Mouse (Mus musculus) lung, postnatal 0 days (tissue): ENCODE results near the gene Olfr10. TPM values are rescaled to one million over a fixed set of nuclear protein-coding genes. Genes with fewer than 3 reads are reported as not detected.

Experiments used
- ATAC-seq: fragments of 200-750 bp; cut with Nextera tagmentation; 2 replicates; pipeline ENCODE4 v1.8.0; 2017; ENCODE audit warnings: moderate library complexity
- DNase-seq: peaks from one replicate; pipeline ENCODE4 v3.0.0-alpha.2; 2016; ENCODE audit warnings: low spot score
- H3K27ac ChIP-seq: fragments of 300-500 bp; sonication (generic); 2 replicates; pipeline ENCODE4 v1.5.1; 2014; ENCODE audit warnings: antibody characterized with exemption, mild to moderate bottlenecking, low read length, mixed read lengths
- H3K27me3 ChIP-seq: fragments of 300-500 bp; sonication (generic); replicated peaks from 2 replicates; pipeline ENCODE4 v1.6.1; 2014; ENCODE audit warnings: low read length, mixed read lengths; ENCODE audit not compliant: insufficient read depth
- H3K36me3 ChIP-seq: fragments of 300-500 bp; sonication (generic); 2 replicates; pipeline ENCODE4 v1.6.1; 2014; ENCODE audit warnings: low read length, mixed read lengths; ENCODE audit not compliant: insufficient read depth
- H3K4me1 ChIP-seq: fragments of 300-500 bp; sonication (generic); 2 replicates; pipeline ENCODE4 v1.6.1; 2014; ENCODE audit warnings: antibody characterized with exemption, low read depth, low read length, mixed read lengths; ENCODE audit not compliant: insufficient read depth
- H3K4me2 ChIP-seq: fragments of 300-500 bp; sonication (generic); replicated peaks from 2 replicates; pipeline ENCODE4 v1.6.1; 2014; ENCODE audit warnings: low read depth, mild to moderate bottlenecking, low read length, moderate library complexity, mixed read lengths
- H3K4me3 ChIP-seq: fragments of 300-500 bp; sonication (generic); 2 replicates; pipeline ENCODE4 v1.5.1; 2014; ENCODE audit warnings: low read depth, low read length
- H3K9ac ChIP-seq: fragments of 300-500 bp; sonication (generic); replicated peaks from 2 replicates; pipeline ENCODE4 v1.6.1; 2014; ENCODE audit warnings: low read depth, mild to moderate bottlenecking
- H3K9me3 ChIP-seq: fragments of 300-500 bp; sonication (generic); 2 replicates; pipeline ENCODE4 v1.6.1; 2016; ENCODE audit warnings: low read length, mixed read lengths
- CTCF ChIP-seq: IDR thresholded peaks from 2 replicates; pipeline ENCODE4 v1.5.1; 2016; ENCODE audit warnings: antibody characterized with exemption, mild to moderate bottlenecking
- EP300 ChIP-seq: IDR thresholded peaks from 2 replicates; pipeline ENCODE4 v1.6.1; 2016; ENCODE audit warnings: antibody characterized with exemption, mild to moderate bottlenecking, control low read depth
- WGBS: fragments of 180-500 bp; shearing (Covaris S2); extraction: QIAGEN DNeasy Blood & Tissue Kit; methylation state at CpG from one replicate; pipeline ENCODE4 v1.1.7; 2014; 5-methylcytosine and 5-hydroxymethylcytosine counted together
- polyA plus RNA-seq: library from polyadenylated mRNA; unstranded; fragments of >200 nt; fragmentation: Nextera tagmentation; extraction: Ambion mirVana; gene quantifications from 2 replicates; pipeline ENCODE4 v1.2.1, GENCODE M21; 2015

Gene Olfr10
- polyA plus RNA-seq: not detected in 2 replicates

DNA sequence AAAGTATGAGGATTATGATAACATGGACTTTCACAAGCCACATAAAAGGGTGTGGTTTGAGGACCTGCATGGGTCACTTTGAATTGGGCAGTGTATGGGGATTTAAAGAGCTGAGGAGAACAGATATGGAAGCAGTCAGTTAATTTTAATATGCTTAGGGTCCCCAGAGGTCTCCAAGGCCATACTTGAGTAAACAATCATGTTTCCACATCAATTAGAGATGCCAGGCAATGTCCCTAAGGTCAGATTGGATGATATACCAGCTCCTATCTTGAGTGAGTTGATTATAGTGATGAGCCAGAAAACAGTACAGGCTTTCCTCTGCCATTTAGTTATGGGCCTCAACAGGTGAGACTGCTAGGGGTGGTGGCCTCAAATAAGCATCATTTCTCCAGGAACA is at the start of gene Olfr10:
Gene Olfr10, plus strand, starts transcription at position 301 of the 400 bp plus-strand sequence.
- Histone ChIP-seq H3K9me3 (no peaks in the 10 kb centered on the region), H3K4me1 (no peaks in the 10 kb centered on the region), H3K27ac (no peak within 1 kb of the TSS), H3K9ac (no peak within 1 kb of the TSS), H3K27me3 (no peaks in the 10 kb centered on the region), H3K4me2 (no peak within 1 kb of the TSS), H3K4me3 (no peak within 1 kb of the TSS), H3K36me3 (no peaks in the 10 kb centered on the region)
- TF ChIP-seq EP300 (no peak), CTCF (no peak)
- DNase-seq (no peak), ATAC-seq (no peak)

DNA sequence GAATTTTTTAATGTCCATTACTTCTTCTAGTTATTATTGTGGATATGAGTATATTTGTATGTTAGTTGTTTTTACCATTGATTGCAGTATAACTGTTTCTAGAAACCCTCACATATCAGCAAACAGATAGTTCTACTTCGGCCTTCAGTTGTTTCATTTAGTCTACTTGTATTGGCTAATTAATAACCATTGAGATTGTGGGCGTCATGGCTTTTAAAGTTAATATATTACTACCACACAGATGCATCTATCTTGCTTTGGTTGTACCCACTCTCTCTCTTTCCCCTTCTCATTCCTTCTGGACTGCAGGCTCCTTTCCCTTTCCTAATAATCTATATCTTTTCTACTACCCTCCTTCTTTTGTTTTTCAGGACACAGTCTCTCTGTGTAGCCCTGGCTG is 45.2 kb upstream of the Olfr10 start:
- WGBS: 69% methylated on average over 2 of the region's 2 CpGs

DNA sequence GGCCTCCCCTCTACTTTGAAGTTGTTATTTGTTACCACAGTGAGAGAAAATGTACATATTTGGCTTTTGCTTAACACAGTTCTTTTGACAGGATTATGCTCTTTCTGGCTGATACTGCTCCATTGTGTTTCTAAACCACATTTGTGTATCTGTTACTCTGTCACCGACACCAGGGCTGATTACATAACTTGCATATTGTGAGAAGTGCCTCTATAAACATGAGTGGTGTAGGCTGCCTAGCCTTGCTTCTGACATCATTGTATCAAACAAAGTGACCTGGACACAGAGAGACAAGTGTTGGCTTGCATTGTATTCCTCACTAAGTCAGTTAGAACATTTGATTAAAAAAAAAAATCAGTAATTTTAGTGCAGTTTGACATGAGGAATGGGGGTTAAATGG is 44.7 kb upstream of the Olfr10 start:
- H3K36me3 ChIP-seq: peaks cover 22% of the 10 kb centered on the region
- no peak overlapping the region for H3K4me3 ChIP-seq
- TF ChIP-seq EP300 (peak; percentile 20; the same call in 1 of the 2 replicates), CTCF (no peak)
- H3K27ac ChIP-seq: no peak overlapping the region
- 9% methylated on average over 1 of the region's 1 CpGs for WGBS
- ATAC-seq (peak; percentile 33), DNase-seq (peak; percentile 46)
- H3K9me3 ChIP-seq: no peaks in the 10 kb centered on the region
- H3K4me1 ChIP-seq: peaks cover under 1% of the 10 kb centered on the region; the same call in 1 of the 2 replicates
- H3K27me3 ChIP-seq: no peaks in the 10 kb centered on the region
- no peak overlapping the region for H3K9ac ChIP-seq
- H3K4me2 ChIP-seq: no peak overlapping the region

More for the DNA sequence above, 45.2 kb upstream of the Olfr10 start:
- Histone ChIP-seq H3K27me3 (no peaks in the 10 kb centered on the region), H3K4me2 (no peak overlapping the region), H3K4me3 (no peak overlapping the region), H3K4me1 (peaks cover 2% of the 10 kb centered on the region; the same call in 1 of the 2 replicates), H3K9ac (no peak overlapping the region), H3K9me3 (no peaks in the 10 kb centered on the region), H3K36me3 (peaks cover 24% of the 10 kb centered on the region), H3K27ac (no peak overlapping the region)
- ATAC-seq: no peak
- no peak for DNase-seq
- TF ChIP-seq CTCF: no peak
- no peak for TF ChIP-seq EP300

DNA sequence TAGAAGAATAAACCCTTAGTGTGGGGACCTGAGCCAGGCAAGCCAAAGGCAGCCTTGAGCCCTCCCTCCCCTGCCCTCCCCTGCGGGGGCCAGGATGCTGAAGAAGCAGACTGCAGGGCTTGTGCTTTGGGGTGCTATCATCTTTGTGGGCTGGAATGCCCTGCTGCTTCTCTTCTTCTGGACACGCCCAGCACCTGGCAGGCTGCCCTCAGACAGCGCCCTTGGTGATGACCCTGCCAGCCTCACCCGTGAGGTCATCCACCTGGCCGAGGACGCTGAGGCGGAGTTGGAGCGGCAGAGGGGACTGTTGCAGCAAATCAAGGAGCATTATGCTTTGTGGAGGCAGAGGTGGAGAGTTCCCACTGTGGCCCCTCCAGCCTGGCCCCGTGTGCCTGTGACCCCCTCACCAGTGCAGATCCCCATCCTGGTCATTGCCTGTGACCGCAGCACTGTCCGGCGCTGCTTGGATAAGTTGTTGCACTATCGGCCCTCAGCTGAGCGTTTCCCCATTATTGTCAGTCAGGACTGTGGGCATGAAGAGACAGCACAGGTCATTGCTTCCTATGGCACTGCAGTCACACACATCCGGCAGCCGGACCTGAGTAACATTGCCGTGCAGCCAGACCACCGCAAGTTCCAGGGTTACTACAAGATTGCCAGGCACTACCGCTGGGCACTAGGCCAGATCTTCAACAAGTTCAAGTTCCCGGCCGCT is 43.8 kb upstream of the Olfr10 start:
- Histone ChIP-seq H3K4me3 (no peak overlapping the region), H3K36me3 (peaks cover 18% of the 10 kb centered on the region), H3K4me2 (no peak overlapping the region), H3K9ac (no peak overlapping the region), H3K27me3 (no peaks in the 10 kb centered on the region), H3K9me3 (no peaks in the 10 kb centered on the region), H3K4me1 (no peaks in the 10 kb centered on the region; the same call in 1 of the 2 replicates), H3K27ac (0 out of 2 replicates have a peak overlapping the region, but pooled peaks have one; percentile 14)
- WGBS: 78% methylated on average over 21 of the region's 21 CpGs
- DNase-seq: peak; percentile 13
- TF ChIP-seq EP300 (no peak), CTCF (no peak)
- ATAC-seq: peak; percentile 23; the same call in 1 of the 2 replicates

DNA sequence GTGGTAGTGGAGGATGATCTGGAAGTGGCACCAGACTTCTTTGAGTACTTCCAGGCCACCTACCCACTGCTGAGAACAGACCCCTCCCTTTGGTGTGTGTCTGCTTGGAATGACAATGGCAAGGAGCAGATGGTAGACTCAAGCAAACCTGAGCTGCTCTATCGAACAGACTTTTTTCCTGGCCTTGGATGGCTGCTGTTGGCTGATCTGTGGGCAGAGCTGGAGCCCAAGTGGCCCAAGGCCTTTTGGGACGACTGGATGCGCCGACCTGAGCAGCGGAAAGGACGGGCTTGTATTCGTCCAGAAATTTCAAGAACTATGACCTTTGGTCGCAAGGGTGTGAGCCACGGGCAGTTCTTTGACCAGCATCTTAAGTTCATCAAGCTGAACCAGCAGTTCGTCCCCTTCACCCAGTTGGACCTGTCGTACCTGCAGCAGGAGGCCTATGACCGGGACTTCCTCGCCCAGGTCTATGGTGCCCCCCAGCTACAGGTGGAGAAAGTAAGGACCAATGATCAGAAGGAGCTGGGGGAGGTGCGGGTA is 43.2 kb upstream of the Olfr10 start:
- ATAC-seq (no peak), DNase-seq (no peak)
- Histone ChIP-seq H3K36me3 (peaks cover 18% of the 10 kb centered on the region), H3K4me2 (no peak overlapping the region), H3K27me3 (no peaks in the 10 kb centered on the region), H3K9me3 (no peaks in the 10 kb centered on the region), H3K27ac (no peak overlapping the region), H3K9ac (no peak overlapping the region), H3K4me3 (no peak overlapping the region), H3K4me1 (no peaks in the 10 kb centered on the region; the same call in 1 of the 2 replicates)
- TF ChIP-seq CTCF: no peak
- TF ChIP-seq EP300: no peak
- 92% methylated on average over 14 of the region's 14 CpGs for WGBS

DNA sequence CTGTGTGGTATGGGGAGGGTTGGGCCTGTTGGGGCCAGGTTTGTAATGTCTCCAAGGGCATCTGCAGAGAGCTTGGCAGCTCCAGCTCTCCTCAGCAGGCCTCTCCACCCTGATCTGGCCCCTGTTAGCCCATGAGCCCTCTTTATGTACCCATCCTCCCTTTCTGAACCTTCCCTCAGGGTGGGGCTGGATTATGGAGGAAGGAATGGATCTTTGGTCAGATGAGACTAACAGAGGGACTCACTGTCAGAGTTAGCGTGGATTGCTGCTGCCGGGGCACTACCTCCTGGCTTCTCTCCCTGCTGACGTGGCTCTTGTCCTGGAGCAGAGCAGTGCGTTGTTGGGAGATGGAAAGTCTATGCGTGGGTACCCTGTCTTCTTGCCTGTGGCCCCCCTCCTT is 42.3 kb upstream of the Olfr10 start:
- Histone ChIP-seq H3K9me3 (no peaks in the 10 kb centered on the region), H3K4me1 (no peaks in the 10 kb centered on the region; the same call in 1 of the 2 replicates), H3K27me3 (no peaks in the 10 kb centered on the region), H3K9ac (no peak overlapping the region), H3K4me3 (no peak overlapping the region), H3K36me3 (peaks cover 18% of the 10 kb centered on the region), H3K27ac (no peak overlapping the region), H3K4me2 (no peak overlapping the region)
- TF ChIP-seq EP300 (no peak), CTCF (no peak)
- 88% methylated on average over 5 of the region's 5 CpGs for WGBS
- ATAC-seq (no peak), DNase-seq (no peak)
